Mouse (Mus musculus) stomach, embryonic 15.5 days (tissue): ENCODE measurements around the gene Tbcel. TPM values are rescaled to one million over a fixed set of nuclear protein-coding genes. Genes with fewer than 3 reads are reported as not detected.
A peak's percentile ranks its signal among the peaks of the same experiment; 100 is the strongest.

Source experiments
- ATAC-seq: fragments of 200-750 bp; cut with Nextera tagmentation; 2 replicates; pipeline ENCODE4 v1.8.0; 2017; ENCODE audit warnings: low read depth, moderate number of reproducible peaks, moderate TSS enrichment; ENCODE audit not compliant: insufficient read depth, low FRiP score
- H3K27ac ChIP-seq: fragments of 300-500 bp; sonication (generic); 2 replicates; pipeline ENCODE4 v1.5.1; 2015; ENCODE audit warnings: mild to moderate bottlenecking, inconsistent platforms
- H3K27me3 ChIP-seq: fragments of 300-500 bp; sonication (generic); replicated peaks from 2 replicates; pipeline ENCODE4 v1.6.1; 2015; ENCODE audit warnings: inconsistent platforms
- H3K36me3 ChIP-seq: fragments of 300-500 bp; sonication (generic); 2 replicates; pipeline ENCODE4 v1.6.1; 2015; ENCODE audit warnings: inconsistent platforms
- H3K4me1 ChIP-seq: fragments of 300-500 bp; sonication (generic); 2 replicates; pipeline ENCODE4 v1.6.1; 2015; ENCODE audit warnings: inconsistent platforms
- H3K4me2 ChIP-seq: fragments of 300-500 bp; sonication (generic); 2 replicates; pipeline ENCODE4 v1.6.1; 2015; ENCODE audit warnings: mild to moderate bottlenecking, inconsistent platforms
- H3K4me3 ChIP-seq: fragments of 300-500 bp; sonication (generic); replicated peaks from 2 replicates; pipeline ENCODE4 v1.5.1; 2015; ENCODE audit warnings: inconsistent platforms
- H3K9ac ChIP-seq: fragments of 300-500 bp; sonication (generic); 2 replicates; pipeline ENCODE4 v1.6.1; 2015; ENCODE audit warnings: inconsistent platforms
- H3K9me3 ChIP-seq: fragments of 300-500 bp; sonication (generic); 2 replicates; pipeline ENCODE4 v1.6.1; 2016; ENCODE audit warnings: inconsistent platforms
- WGBS: fragments of 180-500 bp; shearing (Covaris S2); methylation state at CpG from one replicate; pipeline ENCODE4 v1.1.7; 2015; 5-methylcytosine and 5-hydroxymethylcytosine counted together
- polyA plus RNA-seq: library from polyadenylated mRNA; unstranded; fragments of >200 nt; fragmentation: Nextera tagmentation; extraction: Ambion mirVana; gene quantifications from 2 replicates; pipeline ENCODE4 v1.2.1, GENCODE M21; 2015

Tbcel gene
- polyA plus RNA-seq, 1 experiment from 2014 or later: 4.8 TPM

GRCm38 (mm10) chr9:42462585-42463219 is 44.9 kb downstream of the Tbcel start:
- 0 out of 2 replicates have a peak overlapping the region, but pooled peaks have one; percentile 36 for H3K27ac ChIP-seq
- H3K4me2 ChIP-seq: no peak overlapping the region
- no peak overlapping the region for H3K9ac ChIP-seq
- WGBS: 64% methylated on average over 7 of the region's 7 CpGs
- ATAC-seq: no peak
- no peaks in the 10 kb centered on the region for H3K36me3 ChIP-seq
- peaks cover 23% of the 10 kb centered on the region for H3K4me1 ChIP-seq
- H3K27me3 ChIP-seq: no peaks in the 10 kb centered on the region
- H3K4me3 ChIP-seq: no peak overlapping the region
- H3K9me3 ChIP-seq: no peaks in the 10 kb centered on the region

GRCm38 (mm10) chr9:42461390-42462108 is 46.1 kb downstream of the Tbcel start:
- Histone ChIP-seq H3K27me3 (no peaks in the 10 kb centered on the region), H3K4me3 (no peak overlapping the region), H3K9me3 (no peaks in the 10 kb centered on the region), H3K9ac (no peak overlapping the region), H3K36me3 (no peaks in the 10 kb centered on the region), H3K4me2 (no peak overlapping the region), H3K27ac (peak overlapping the region; percentile 4; the same call in 1 of the 2 replicates), H3K4me1 (peaks cover 22% of the 10 kb centered on the region)
- WGBS: 42% methylated on average over 11 of the region's 11 CpGs
- peak; percentile 65; the same call in 1 of the 2 replicates for ATAC-seq

- no peak overlapping the region for H3K4me2 ChIP-seq
- H3K27ac ChIP-seq: no peak overlapping the region
- no peaks in the 10 kb centered on the region for H3K27me3 ChIP-seq
- no peaks in the 10 kb centered on the region for H3K36me3 ChIP-seq
- no peak for ATAC-seq
- WGBS: 81% methylated on average over 10 of the region's 10 CpGs
- H3K4me3 ChIP-seq: no peak overlapping the region
- H3K4me1 ChIP-seq: peaks cover 22% of the 10 kb centered on the region
- H3K9me3 ChIP-seq: no peaks in the 10 kb centered on the region
- no peak overlapping the region for H3K9ac ChIP-seq
Measured at GRCm38 (mm10) chr9:42460353-42460752, 47.3 kb downstream of the Tbcel start.

- WGBS: 88% methylated on average over 6 of the region's 6 CpGs
- Histone ChIP-seq H3K27me3 (no peaks in the 10 kb centered on the region), H3K9ac (no peak overlapping the region), H3K4me1 (peaks cover 22% of the 10 kb centered on the region), H3K9me3 (no peaks in the 10 kb centered on the region), H3K4me2 (no peak overlapping the region), H3K4me3 (no peak overlapping the region), H3K36me3 (no peaks in the 10 kb centered on the region), H3K27ac (no peak overlapping the region)
- ATAC-seq: no peak
Measured at GRCm38 (mm10) chr9:42459736-42460135, 47.9 kb downstream of the Tbcel start.

GRCm38 (mm10) chr9:42458741-42459515 is 48.7 kb downstream of the Tbcel start:
- WGBS: 57% methylated on average over 9 of the region's 9 CpGs
- Histone ChIP-seq H3K4me3 (no peak overlapping the region), H3K9ac (no peak overlapping the region), H3K4me1 (peaks cover 22% of the 10 kb centered on the region), H3K36me3 (no peaks in the 10 kb centered on the region), H3K27me3 (no peaks in the 10 kb centered on the region), H3K9me3 (no peaks in the 10 kb centered on the region), H3K4me2 (no peak overlapping the region), H3K27ac (no peak overlapping the region)
- ATAC-seq: no peak

GRCm38 (mm10) chr9:42457501-42457900 is 50.1 kb downstream of the Tbcel start:
- Histone ChIP-seq H3K27ac (no peak overlapping the region), H3K9me3 (no peaks in the 10 kb centered on the region), H3K4me3 (no peak overlapping the region), H3K4me2 (no peak overlapping the region), H3K27me3 (no peaks in the 10 kb centered on the region), H3K36me3 (no peaks in the 10 kb centered on the region), H3K4me1 (peaks cover 19% of the 10 kb centered on the region), H3K9ac (no peak overlapping the region)
- whole genome bisulfite sequencing: 79% methylated on average over 8 of the region's 8 CpGs
- peak; percentile 57; the same call in 1 of the 2 replicates for ATAC-seq

- Histone ChIP-seq H3K9ac (no peak overlapping the region), H3K27me3 (no peaks in the 10 kb centered on the region), H3K4me2 (no peak overlapping the region), H3K27ac (no peak overlapping the region), H3K36me3 (peaks cover 8% of the 10 kb centered on the region; the same call in 1 of the 2 replicates), H3K9me3 (no peaks in the 10 kb centered on the region), H3K4me1 (peaks cover 4% of the 10 kb centered on the region; the same call in 1 of the 2 replicates), H3K4me3 (no peak overlapping the region)
- WGBS: 92% methylated on average over 8 of the region's 8 CpGs
- ATAC-seq: no peak
Measured at GRCm38 (mm10) chr9:42454364-42454763, 53.2 kb downstream of the Tbcel start.

GRCm38 (mm10) chr9:42449043-42449442 is 58.6 kb downstream of the Tbcel start:
- H3K9ac ChIP-seq: no peak overlapping the region
- H3K27ac ChIP-seq: no peak overlapping the region
- H3K4me1 ChIP-seq: no peaks in the 10 kb centered on the region
- no peaks in the 10 kb centered on the region for H3K9me3 ChIP-seq
- peaks cover 12% of the 10 kb centered on the region; the same call in 1 of the 2 replicates for H3K36me3 ChIP-seq
- H3K27me3 ChIP-seq: no peaks in the 10 kb centered on the region
- ATAC-seq: no peak
- no peak overlapping the region for H3K4me3 ChIP-seq
- 74% methylated on average over 6 of the region's 6 CpGs for WGBS
- H3K4me2 ChIP-seq: no peak overlapping the region

- no peak overlapping the region for H3K4me2 ChIP-seq
- WGBS: 76% methylated on average over 8 of the region's 8 CpGs
Measured at GRCm38 (mm10) chr9:42442100-42442499, 65.5 kb downstream of the Tbcel start.

GRCm38 (mm10) chr9:42441234-42441633 is 66.4 kb downstream of the Tbcel start:
- no peak for ATAC-seq
- H3K9ac ChIP-seq: no peak overlapping the region
- H3K4me3 ChIP-seq: no peak overlapping the region
- no peaks in the 10 kb centered on the region for H3K27me3 ChIP-seq
- no peak overlapping the region for H3K27ac ChIP-seq
- no peaks in the 10 kb centered on the region for H3K4me1 ChIP-seq
- peaks cover 17% of the 10 kb centered on the region; the same call in 1 of the 2 replicates for H3K36me3 ChIP-seq
- WGBS: 82% methylated on average over 2 of the region's 2 CpGs
- no peak overlapping the region for H3K4me2 ChIP-seq
- H3K9me3 ChIP-seq: no peaks in the 10 kb centered on the region

More at GRCm38 (mm10) chr9:42442100-42442499, 65.5 kb downstream of the Tbcel start:
- Histone ChIP-seq H3K4me3 (no peak overlapping the region), H3K9me3 (no peaks in the 10 kb centered on the region), H3K9ac (no peak overlapping the region), H3K4me1 (no peaks in the 10 kb centered on the region), H3K27ac (no peak overlapping the region), H3K36me3 (peaks cover 13% of the 10 kb centered on the region; the same call in 1 of the 2 replicates), H3K27me3 (no peaks in the 10 kb centered on the region)
- ATAC-seq: no peak

- no peak overlapping the region for H3K27ac ChIP-seq
- ATAC-seq: no peak
- no peaks in the 10 kb centered on the region for H3K9me3 ChIP-seq
- H3K4me2 ChIP-seq: no peak overlapping the region
- H3K9ac ChIP-seq: no peak overlapping the region
- no peaks in the 10 kb centered on the region for H3K4me1 ChIP-seq
- 59% methylated on average over 4 of the region's 4 CpGs for WGBS
- no peaks in the 10 kb centered on the region for H3K27me3 ChIP-seq
- peaks cover 14% of the 10 kb centered on the region; the same call in 1 of the 2 replicates for H3K36me3 ChIP-seq
- H3K4me3 ChIP-seq: no peak overlapping the region
Measured at GRCm38 (mm10) chr9:42439446-42439845, 68.2 kb downstream of the Tbcel start.
